Mouse (Mus musculus): ENCODE measurements at regions not wholly inside any gene's neighbourhood (a gene's known extent, or its start where the extent isn't known, plus 50 kb on each side); places are given as distances from the start of the nearest gene placed in this dataset.
"Not testable (repeated sequence)": the region's sequence is repeated elsewhere in the genome, so short reads cannot be mapped to it uniquely, and the experiment has no call there.

DNA sequence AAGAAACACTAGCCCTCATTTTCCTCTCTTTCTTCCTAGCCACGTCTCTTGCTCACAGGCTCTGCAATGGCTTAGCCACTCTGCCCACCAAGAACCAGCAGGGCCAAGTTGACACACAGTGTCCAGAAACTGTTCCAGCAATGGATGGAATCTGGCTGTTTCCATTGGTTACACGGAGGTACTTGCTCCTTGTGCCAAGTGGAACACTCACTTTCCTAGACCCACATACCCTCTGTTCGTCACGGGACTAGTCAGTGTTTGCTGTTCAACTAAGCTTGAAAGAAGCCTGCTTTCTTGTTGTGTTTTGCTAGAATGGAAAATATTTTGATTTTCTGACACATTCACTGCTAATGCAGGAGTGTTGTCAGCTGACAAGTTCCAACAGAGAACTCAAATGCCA, 575.7 kb upstream of the Gulo start:
- DNase-seq, result no peak

- no peak for DNase-seq
Observed at GRCm38 (mm10) chr14:66579904-66580492, 571.0 kb upstream of the Gulo start.

GRCm38 (mm10) chr14:66566600-66566999, 557.6 kb upstream of the Gulo start:
- DNase-seq, result no peak

DNA sequence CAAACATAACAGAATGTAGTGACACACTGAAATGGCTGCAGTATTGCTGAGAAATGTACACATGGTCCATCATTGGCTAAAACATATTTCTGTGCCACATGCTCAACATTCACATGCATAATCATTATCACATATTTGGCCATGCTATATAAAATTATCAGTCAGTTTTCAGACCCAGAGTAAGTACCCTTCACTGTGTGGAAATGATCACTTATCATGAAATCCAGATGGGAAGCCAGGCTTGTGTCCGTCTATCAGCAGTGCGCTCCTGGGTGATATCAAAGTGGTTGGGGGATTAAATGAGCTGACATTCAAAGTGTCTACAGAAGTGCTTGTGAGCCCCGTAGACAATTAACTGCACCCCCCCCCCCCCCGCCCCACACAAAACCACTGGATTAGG, 553.7 kb upstream of the Gulo start:
- no peak for DNase-seq

- DNase-seq, result no peak
Observed at GRCm38 (mm10) chr14:66561715-66562114, 552.7 kb upstream of the Gulo start.

GRCm38 (mm10) chr14:66561042-66561590, 552.1 kb upstream of the Gulo start:
- DNase-seq, result no peak

GRCm38 (mm10) chr14:66558393-66558792, 549.4 kb upstream of the Gulo start:
- no peak for DNase-seq

- no peak for DNase-seq
Observed at GRCm38 (mm10) chr14:66557631-66558030, 548.6 kb upstream of the Gulo start.

DNA sequence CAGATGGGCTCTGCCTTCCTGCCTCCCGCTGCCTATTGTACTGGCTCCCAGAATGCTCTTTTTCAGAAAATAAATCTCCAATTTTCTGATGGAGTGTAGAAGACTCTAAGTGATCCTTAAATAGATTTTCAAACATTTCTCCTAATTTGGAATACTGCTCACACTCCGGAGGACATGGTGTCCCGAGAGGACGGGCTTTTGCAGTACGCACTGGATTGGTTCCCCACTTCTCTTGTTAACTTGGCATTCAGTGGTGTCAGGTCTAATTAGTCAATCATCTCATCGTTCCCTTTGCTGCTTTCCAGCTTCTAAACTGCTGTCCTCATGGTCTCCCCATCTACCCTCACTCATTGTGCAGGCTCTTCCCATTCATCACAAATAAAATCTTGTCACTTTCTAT, 529.5 kb upstream of the Gulo start:
- peak; percentile 10 for DNase-seq

- no peak for DNase-seq
Observed at GRCm38 (mm10) chr14:66534671-66535070, 525.7 kb upstream of the Gulo start.

DNA sequence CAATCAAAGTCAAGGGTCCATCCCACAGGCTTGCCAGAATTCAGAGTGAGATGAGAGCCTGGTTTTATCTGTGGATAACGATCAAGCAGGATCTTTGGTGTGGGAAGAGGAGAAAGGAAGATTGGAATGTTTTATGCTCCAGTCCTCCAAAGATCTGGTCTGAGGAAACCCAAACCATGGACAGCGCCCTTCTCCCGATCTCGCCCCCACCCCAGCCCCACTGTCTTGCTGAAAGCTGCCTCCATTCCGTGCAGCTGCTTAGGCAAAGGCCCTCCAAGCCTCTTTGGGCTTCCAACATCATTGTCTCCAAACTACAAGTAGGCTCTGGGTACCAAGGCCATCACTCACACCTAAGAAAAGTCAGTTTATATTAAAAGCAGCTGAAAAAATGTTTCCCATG, 519.1 kb upstream of the Gulo start:
- no peak for DNase-seq

- DNase-seq, result no peak
Observed at GRCm38 (mm10) chr14:66527061-66527460, 518.1 kb upstream of the Gulo start.

DNA sequence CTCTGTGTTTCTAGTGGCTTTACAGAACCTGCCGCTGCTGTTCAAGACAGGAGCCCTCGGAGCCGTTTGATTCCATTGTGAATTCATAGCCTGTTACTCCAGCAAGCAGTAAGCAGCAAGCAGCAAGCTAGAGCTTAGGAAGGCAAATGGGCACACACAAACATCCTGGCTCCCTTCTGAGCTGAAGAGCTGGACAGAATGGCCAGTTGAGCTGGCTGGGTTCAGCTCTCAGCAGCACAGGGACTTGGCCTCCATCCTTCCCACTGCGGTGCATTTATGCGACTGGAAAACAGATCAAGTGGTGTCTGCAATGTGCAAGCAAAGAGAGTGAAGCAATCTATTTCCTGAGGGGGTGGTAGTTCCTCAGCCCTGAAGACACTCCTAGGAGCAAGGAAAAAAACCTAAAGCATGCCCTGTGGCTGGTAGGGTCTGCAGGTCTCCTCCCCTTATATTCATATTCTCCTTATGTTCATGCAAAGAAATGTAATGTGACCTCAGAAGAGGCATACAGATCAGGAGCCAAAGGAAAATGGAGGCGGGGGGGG, 513.9 kb upstream of the Gulo start:
- DNase-seq, result no peak

DNA sequence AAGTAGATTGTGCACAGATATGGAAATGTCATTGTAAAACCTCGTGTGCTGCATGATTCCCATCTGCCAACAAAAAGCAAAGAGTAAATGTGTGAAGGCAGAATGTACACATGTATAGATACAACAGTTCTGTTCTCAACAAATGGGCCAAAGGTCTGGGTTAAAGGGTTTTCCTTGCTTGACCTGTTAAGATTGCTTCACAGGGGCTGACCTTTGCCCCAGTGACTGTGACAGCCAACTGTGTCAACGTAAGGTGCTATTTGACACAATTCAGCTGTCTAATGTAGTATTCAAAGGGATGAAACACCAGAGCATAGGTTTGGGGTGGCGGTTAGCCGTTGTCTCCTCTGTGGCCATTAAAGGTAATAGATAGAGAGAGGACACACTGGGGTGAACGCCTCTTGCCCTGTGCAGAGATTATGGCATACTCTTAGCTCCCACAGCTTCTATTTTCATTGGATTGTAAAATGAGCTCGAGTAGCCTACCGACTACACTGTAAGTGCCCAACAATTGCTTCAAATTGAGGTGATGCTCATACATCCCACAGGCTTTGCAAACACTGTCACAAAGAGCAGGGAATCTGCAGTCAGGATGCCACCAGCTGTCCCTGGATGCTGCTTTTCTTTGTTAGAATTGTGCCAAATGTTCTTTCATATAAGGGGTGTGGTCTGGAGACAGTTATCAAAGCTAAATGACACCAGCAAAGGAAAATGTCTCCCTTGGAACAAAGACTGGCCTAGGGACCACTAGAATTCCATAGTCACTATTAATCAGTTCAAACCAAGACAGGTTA, 513.0 kb upstream of the Gulo start:
- DNase-seq, result no peak

DNA sequence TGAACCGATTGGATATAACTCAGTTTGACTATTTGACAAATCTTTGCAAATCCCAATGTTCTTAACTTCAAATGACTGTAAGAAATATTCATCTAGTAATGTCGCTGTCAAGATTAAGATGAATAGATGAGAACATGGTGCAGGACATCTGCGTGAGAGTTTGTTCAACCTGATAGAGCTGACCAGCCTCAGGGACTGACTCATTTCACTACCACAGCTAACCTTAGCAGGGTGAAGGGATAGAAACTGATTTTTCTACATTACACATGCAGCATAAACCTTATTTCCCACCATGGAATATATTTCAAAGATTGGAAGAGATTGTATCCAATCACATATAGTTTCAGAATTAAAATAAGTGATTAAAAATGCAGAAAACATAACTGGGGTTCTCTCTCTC, 507.8 kb upstream of the Gulo start:
- DNase-seq, result no peak

GRCm38 (mm10) chr14:66510750-66511149, 501.7 kb upstream of the Gulo start:
- peak; percentile 50 for DNase-seq

DNA sequence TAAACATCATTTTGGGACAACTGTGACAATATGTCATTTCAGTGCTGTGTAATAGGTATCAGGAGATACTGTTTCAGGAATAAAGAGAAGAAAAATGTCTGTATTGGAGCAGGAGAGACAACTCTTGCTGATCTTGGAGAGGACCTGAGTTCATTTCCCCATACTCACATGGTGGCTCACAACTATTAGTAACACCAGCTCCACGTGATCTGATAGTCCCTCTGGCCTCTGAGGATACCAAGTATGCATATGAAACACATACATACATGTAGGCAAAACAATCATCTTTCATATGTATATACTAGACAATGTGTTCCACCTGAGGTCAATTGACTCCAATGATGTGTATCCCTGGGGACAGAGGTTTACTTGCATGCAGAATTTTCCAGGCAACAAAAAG, 501.2 kb upstream of the Gulo start:
- no peak for DNase-seq

DNA sequence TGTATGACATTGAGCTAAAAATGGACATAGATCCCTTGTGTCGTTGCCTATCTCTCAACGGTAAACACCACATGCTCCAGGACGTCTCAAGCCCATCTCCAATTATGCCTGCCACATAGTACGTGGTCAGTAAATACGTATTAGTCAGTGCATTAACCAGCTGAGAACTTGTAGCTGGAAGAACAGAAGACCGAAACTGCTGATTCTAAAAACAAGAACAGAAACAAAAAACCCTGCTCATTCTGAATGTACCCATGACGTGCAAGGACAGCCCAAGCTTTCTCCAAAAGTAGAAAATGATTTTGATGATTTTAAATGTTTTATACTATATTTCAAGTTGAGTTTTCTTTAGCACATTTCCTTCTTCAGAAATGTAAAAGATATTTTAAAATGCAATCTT, 500.7 kb upstream of the Gulo start:
- DNase-seq, result no peak

DNA sequence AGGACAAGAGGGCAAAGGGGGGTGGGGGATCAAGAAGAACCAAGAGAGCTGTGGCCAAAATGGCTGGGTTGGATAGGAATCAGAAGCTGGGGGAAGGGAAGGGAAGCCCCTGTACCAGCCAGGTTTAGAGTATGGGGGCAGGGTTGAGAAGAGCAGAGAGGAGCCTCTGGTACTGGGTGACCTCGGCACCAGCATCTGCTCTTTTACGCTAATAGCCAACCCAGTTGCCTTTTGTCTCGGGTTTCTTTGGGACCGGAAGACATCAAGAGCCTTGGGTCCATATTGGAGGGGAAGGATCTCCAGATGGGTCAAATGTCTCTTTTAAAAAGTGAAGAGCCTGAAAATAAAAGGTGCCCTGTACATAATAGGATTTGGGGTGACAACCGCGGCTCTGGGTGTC, 493.0 kb upstream of the Gulo start:
- no peak for DNase-seq

DNA sequence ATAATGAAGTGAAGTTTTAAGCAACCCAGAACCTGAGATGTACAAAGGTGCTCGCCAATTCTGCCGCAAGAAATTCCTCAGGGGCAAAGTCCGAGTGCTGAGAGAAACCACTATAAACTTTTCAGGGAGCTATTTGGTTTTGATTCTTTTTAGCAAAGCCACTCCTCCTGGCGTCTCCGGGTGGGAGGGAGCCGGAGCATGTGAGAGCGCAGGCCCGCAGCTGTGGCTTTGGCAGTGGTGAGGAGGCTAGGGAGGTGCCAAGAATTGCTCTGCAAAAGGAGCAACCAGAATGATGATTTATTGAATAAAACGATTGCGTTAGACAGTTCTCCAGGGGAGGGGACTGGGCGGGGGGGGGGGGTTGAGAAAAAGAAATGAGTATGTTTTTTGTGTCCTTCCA, 490.9 kb upstream of the Gulo start:
- DNase-seq, result no peak

DNA sequence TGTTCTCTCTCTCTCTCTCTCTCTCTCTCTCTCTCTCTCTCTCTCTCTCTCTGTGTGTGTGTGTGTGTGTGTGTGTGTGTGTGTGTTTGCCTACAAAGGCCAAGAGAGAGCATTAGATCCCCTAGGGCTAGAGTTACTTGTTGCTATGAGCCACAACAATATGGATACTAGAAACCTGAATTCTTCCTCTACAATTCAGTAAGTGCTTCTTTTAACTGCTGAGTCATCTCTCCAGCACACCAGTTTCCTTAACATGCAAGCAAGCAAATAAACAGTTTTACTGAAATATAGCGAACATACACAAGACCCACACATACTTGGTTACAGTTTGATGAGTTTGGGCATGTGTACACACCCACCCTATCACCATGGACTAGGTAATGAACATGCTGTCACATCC, 486.1 kb upstream of the Gulo start:
- no peak for DNase-seq

GRCm38 (mm10) chr14:66494518-66494923, 485.5 kb upstream of the Gulo start:
- DNase-seq, result peak; percentile 97

GRCm38 (mm10) chr14:66493691-66494121, 484.7 kb upstream of the Gulo start:
- DNase-seq, result peak; percentile 65

DNA sequence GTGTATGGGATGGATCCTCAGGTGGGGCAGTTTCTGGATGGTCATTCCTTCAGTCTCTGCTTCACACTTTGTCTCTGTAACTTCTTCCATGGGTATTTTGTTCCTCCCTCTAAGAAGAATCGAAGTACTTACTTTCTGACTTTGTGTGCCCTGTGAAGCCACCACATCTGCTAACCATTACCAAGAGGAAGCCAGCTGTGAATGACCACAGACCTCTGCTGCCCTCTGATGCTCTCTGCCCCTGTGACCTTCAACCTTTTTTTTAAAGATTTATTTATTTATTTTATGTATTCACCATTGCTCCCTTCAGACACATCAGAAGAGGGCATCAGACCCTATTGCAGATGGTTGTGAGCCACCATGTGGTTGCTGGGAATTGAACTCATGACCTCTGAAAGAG, 475.7 kb upstream of the Gulo start:
- not testable (repeated sequence) for DNase-seq
